Mouse (Mus musculus) gastrocnemius, postnatal 14 days (tissue): ENCODE data around the gene Gm14137. TPM values are rescaled to one million over a fixed set of nuclear protein-coding genes. Genes with fewer than 3 reads are reported as not detected.

Experiments used
- DNase-seq: peaks from one replicate; pipeline ENCODE4 v3.0.0; 2021; ENCODE audit warnings: mixed read lengths
- intact Hi-C: fragments of 180-260 bp; cut with DNase I; formaldehyde crosslinking; loops from one replicate; pipeline ENCODE4 v1.15.1; 2025; ENCODE audit warnings: low total_unique reads
- long read RNA-seq, 2 experiments: library from polyadenylated mRNA; stranded (forward); transcript quantifications; one replicate each; pipeline ENCODE4 v2.0.0; 2021
- total RNA-seq, 2 experiments: library from RNA; stranded (reverse); gene quantifications; 2 replicates each; pipeline ENCODE4 v1.2.3; 2021

Gm14137 gene
- under 1 TPM in 1 of 2 experiments, not detected in 1; 0.06 TPM for total RNA-seq
- long read RNA-seq, experiment 1, partial matches to known transcripts: 0 of 1 reads
- long read RNA-seq, experiment 1, other reads (novel, unspliced or antisense): 0 of 1 reads
- long read RNA-seq, experiment 2: 0 reads

GRCm38 (mm10) chr2:119173991-119174651 lies at the start of gene Gm14137:
TSS of gene Gm14137 (plus strand) at chr2:119174509.
- no peak for DNase-seq
- intact Hi-C loops: no loop called here

GRCm38 (mm10) chr2:119136346-119136898 lies 37.9 kb upstream of the Gm14137 start:
- intact Hi-C loops: no loop called here
- DNase-seq: no peak

GRCm38 (mm10) chr2:119145199-119145598 lies 29.1 kb upstream of the Gm14137 start:
- no peak for DNase-seq
- intact Hi-C loops: no loop called here

- DNase-seq: no peak
- intact Hi-C loops: no loop called here
These were observed 27.9 kb upstream of the Gm14137 start for GRCm38 (mm10) chr2:119146435-119146834.

- DNase-seq: no peak
- intact Hi-C loops: no loop called here
These were observed 27.1 kb upstream of the Gm14137 start for GRCm38 (mm10) chr2:119147160-119147678.

GRCm38 (mm10) chr2:119147775-119148174 lies 26.5 kb upstream of the Gm14137 start:
- no peak for DNase-seq

GRCm38 (mm10) chr2:119152255-119152654 lies 22.1 kb upstream of the Gm14137 start:
- no peak for DNase-seq
- intact Hi-C loops: no loop called here

More at GRCm38 (mm10) chr2:119147775-119148174, 26.5 kb upstream of the Gm14137 start:
- intact Hi-C loops: no loop called here

- intact Hi-C loops: no loop called here
- no peak for DNase-seq
These were observed 19.6 kb upstream of the Gm14137 start for GRCm38 (mm10) chr2:119154683-119155082.

GRCm38 (mm10) chr2:119155388-119155787 lies 18.9 kb upstream of the Gm14137 start:
- intact Hi-C loops: no loop called here
- no peak for DNase-seq

GRCm38 (mm10) chr2:119156081-119156680 lies 18.1 kb upstream of the Gm14137 start:
- DNase-seq: no peak
- intact Hi-C loops: no loop called here

- peak; percentile 92 for DNase-seq
- intact Hi-C loops: no loop called here
These were observed 17.4 kb upstream of the Gm14137 start, which contains the start of gene Rmdn3 for GRCm38 (mm10) chr2:119156681-119157572. TSS of gene Rmdn3 (minus strand) at chr2:119157034.

GRCm38 (mm10) chr2:119157836-119158235 lies 16.5 kb upstream of the Gm14137 start:
- intact Hi-C loops: no loop called here
- no peak for DNase-seq

- no peak for DNase-seq
- intact Hi-C loops: no loop called here
These were observed 13.1 kb upstream of the Gm14137 start for GRCm38 (mm10) chr2:119161247-119161646.

GRCm38 (mm10) chr2:119163135-119163534 lies 11.2 kb upstream of the Gm14137 start:
- intact Hi-C loops: no loop called here

GRCm38 (mm10) chr2:119163999-119164398 lies 10.3 kb upstream of the Gm14137 start:
- intact Hi-C loops: no loop called here

More at GRCm38 (mm10) chr2:119163135-119163534, 11.2 kb upstream of the Gm14137 start:
- DNase-seq: no peak

GRCm38 (mm10) chr2:119165401-119165800 lies 8.9 kb upstream of the Gm14137 start:
- intact Hi-C loops: no loop called here
- no peak for DNase-seq

More at GRCm38 (mm10) chr2:119163999-119164398, 10.3 kb upstream of the Gm14137 start:
- DNase-seq: no peak

- intact Hi-C loops: no loop called here
- DNase-seq: peak; percentile 53
These were observed 7.1 kb upstream of the Gm14137 start, which contains the start of gene Gchfr for GRCm38 (mm10) chr2:119166901-119167865. TSS of gene Gchfr (plus strand) at chr2:119167773.

GRCm38 (mm10) chr2:119167866-119168256 lies 6.4 kb upstream of the Gm14137 start:
- intact Hi-C loops: no loop called here
- DNase-seq: no peak
